Mouse (Mus musculus): ENCODE results near the gene Zfp788. TPM values are rescaled to one million over a fixed set of nuclear protein-coding genes. Genes with fewer than 3 reads are reported as not detected.
"Not testable (repeated sequence)": the region's sequence is repeated elsewhere in the genome, so short reads cannot be mapped to it uniquely, and the experiment has no call there.

The Zfp788 gene
- polyA plus RNA-seq, 1 experiment from 2014 or later = 28.3 TPM

- not testable (repeated sequence) for H3K36me3 ChIP-seq (ENCODE audit: control insufficient read depth, insufficient read depth); H3K9me3 ChIP-seq (ENCODE audit: control insufficient read depth, low read length); H3K4me1 ChIP-seq (replicated peaks; ENCODE audit: control insufficient read depth, insufficient read depth, low read length); H3K4me3 ChIP-seq (replicated peaks; ENCODE audit: low read length); ATAC-seq; H3K27ac ChIP-seq (ENCODE audit: low read length); H3K4me2 ChIP-seq (ENCODE audit: low read length); H3K27me3 ChIP-seq (replicated peaks; ENCODE audit: control insufficient read depth, insufficient read depth, low read length); H3K9ac ChIP-seq (replicated peaks; ENCODE audit: low read depth, low read length)
- WGBS = 63% methylated on average over 1 of the region's 1 CpGs
These were observed 41.3 kb downstream of the Zfp788 start for GRCm38 (mm10) chr7:41674326-41674725.

Other genes with a start within 250 kb of the Zfp788 start
- gene AI987944, start 239.8 kb upstream of the Zfp788 start, polyA plus RNA-seq (2015; fragmentation: Nextera tagmentation; extraction: Ambion mirVana) = 8.8 and 10.2 TPM in 2 replicates
- gene Vmn2r57, start 184.5 kb upstream of the Zfp788 start, polyA plus RNA-seq (2015; fragmentation: Nextera tagmentation; extraction: Ambion mirVana) = 0.29 and 0.48 TPM in 2 replicates
- 0.07 and 0.10 TPM in 2 replicates for gene Gm20449, start 133.8 kb upstream of the Zfp788 start, polyA plus RNA-seq (2015; fragmentation: Nextera tagmentation; extraction: Ambion mirVana)
- 4.2 and 5.5 TPM in 2 replicates for gene AW146154, start 133.3 kb upstream of the Zfp788 start, polyA plus RNA-seq (2015; fragmentation: Nextera tagmentation; extraction: Ambion mirVana)
- gene Gm6871, start 59.5 kb upstream of the Zfp788 start, polyA plus RNA-seq (2015; fragmentation: Nextera tagmentation; extraction: Ambion mirVana) = not detected in 2 replicates
- gene 2610021A01Rik, start 34.0 kb upstream of the Zfp788 start, polyA plus RNA-seq (2015; fragmentation: Nextera tagmentation; extraction: Ambion mirVana) = 21.0 and 24.5 TPM in 2 replicates
- not detected in 2 replicates for gene Vmn2r58, start 239.5 kb downstream of the Zfp788 start, polyA plus RNA-seq (2015; fragmentation: Nextera tagmentation; extraction: Ambion mirVana)

All from forebrain, embryonic 16.5 days (tissue).